Mouse (Mus musculus): ENCODE measurements at regions not wholly inside any gene's neighbourhood (a gene's known extent, or its start where the extent isn't known, plus 50 kb on each side); places are given as distances from the start of the nearest gene placed in this dataset.
"Not testable (repeated sequence)": the region's sequence is repeated elsewhere in the genome, so short reads cannot be mapped to it uniquely, and the experiment has no call there.

DNA sequence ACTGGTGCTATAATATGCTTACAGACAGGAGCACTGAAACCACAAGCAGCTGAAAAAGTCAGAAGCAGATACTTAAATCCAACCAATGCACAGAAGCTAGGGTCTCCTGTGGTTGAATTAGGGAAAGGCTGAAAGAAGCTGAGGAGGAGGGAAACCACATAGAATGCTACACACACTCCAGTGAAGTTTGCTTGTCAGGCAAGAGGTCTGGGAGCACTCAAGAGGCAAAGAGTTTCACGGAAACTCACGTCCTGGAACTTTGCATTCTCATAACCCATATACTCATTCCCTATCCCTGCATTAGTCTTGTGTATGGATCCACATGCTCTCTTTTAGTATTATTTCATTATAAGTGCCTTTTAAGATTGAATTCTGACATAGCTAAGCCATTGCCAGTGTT, 1316.7 kb upstream of the Tacstd2 start:
- H3K36me3 ChIP-seq (ENCODE audit: control insufficient read depth, insufficient read depth) = no peaks in the 10 kb centered on the region
- no peaks in the 10 kb centered on the region for H3K27me3 ChIP-seq (ENCODE audit: control insufficient read depth, insufficient read depth, insufficient read length)
- no peak overlapping the region for H3K4me3 ChIP-seq (ENCODE audit: insufficient read depth, poor library complexity, severe bottlenecking)
- no peaks in the 10 kb centered on the region for H3K79me3 ChIP-seq (ENCODE audit: low read depth)
- H3ac ChIP-seq (ENCODE audit: control insufficient read depth, insufficient read length, low read depth) = no peak overlapping the region
- no peak for TF ChIP-seq MYOG (IDR thresholded peaks at IDR 0.05; ENCODE audit: control insufficient read depth, extremely low read depth, insufficient read length)
- TF ChIP-seq CTCF (IDR thresholded peaks at IDR 0.05; ENCODE audit: control insufficient read depth, insufficient read depth, insufficient read length) = no peak
- no peak for TF ChIP-seq USF1 (IDR thresholded peaks at IDR 0.05; ENCODE audit: low read depth)
- no peak for TF ChIP-seq FOSL1 (IDR thresholded peaks at IDR 0.05; ENCODE audit: insufficient read depth, low read length, poor library complexity, severe bottlenecking)
- no peak for TF ChIP-seq MYOD1 (IDR thresholded peaks at IDR 0.05; ENCODE audit: control insufficient read depth, insufficient read length, low read depth)
- no peaks in the 10 kb centered on the region for H3K79me2 ChIP-seq (ENCODE audit: control insufficient read depth, insufficient read depth)

GRCm38 (mm10) chr6:68835186-68835585, 1299.6 kb upstream of the Tacstd2 start:
- no peaks in the 10 kb centered on the region for H3K36me3 ChIP-seq (ENCODE audit: control insufficient read depth, insufficient read depth)
- TF ChIP-seq MYOG (IDR thresholded peaks at IDR 0.05; ENCODE audit: control insufficient read depth, extremely low read depth, insufficient read length) (no peak), MAX (IDR thresholded peaks at IDR 0.05) (no peak), FOSL1 (IDR thresholded peaks at IDR 0.05; ENCODE audit: insufficient read depth, low read length, poor library complexity, severe bottlenecking) (no peak), CEBPB (IDR thresholded peaks at IDR 0.05; ENCODE audit: low read depth) (no peak), USF1 (IDR thresholded peaks at IDR 0.05; ENCODE audit: low read depth) (no peak), MYOD1 (IDR thresholded peaks at IDR 0.05; ENCODE audit: control insufficient read depth, insufficient read length, low read depth) (no peak), CTCF (IDR thresholded peaks at IDR 0.05; ENCODE audit: control insufficient read depth, insufficient read depth, insufficient read length) (no peak)
- H3K4me3 ChIP-seq (ENCODE audit: insufficient read depth, poor library complexity, severe bottlenecking) = no peak overlapping the region
- no peak overlapping the region for H3ac ChIP-seq (ENCODE audit: control insufficient read depth, insufficient read length, low read depth)
- no peaks in the 10 kb centered on the region for H3K79me3 ChIP-seq (ENCODE audit: low read depth)
- H3K79me2 ChIP-seq (ENCODE audit: control insufficient read depth, insufficient read depth) = no peaks in the 10 kb centered on the region
- no peaks in the 10 kb centered on the region for H3K27me3 ChIP-seq (ENCODE audit: control insufficient read depth, insufficient read depth, insufficient read length)

DNA sequence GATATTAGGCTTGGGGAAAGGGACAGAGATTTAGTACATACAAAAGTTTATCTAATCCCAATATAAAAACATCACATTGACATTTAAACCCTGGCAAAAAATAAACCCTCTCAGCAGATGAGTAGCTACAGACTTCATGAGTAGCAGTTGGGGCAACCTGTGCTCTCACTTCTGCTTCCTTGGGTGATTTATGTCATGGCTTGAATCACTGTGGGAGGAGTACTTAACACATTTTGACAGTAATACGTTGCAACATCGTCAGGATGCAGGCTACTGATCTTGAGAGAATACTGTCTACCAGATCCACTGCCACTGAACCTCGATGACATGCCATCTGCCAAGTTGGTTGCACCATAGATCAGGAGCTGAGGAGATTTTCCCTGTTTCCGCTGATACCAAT, 1299.0 kb upstream of the Tacstd2 start:
- no peaks in the 10 kb centered on the region for H3K79me3 ChIP-seq (ENCODE audit: low read depth)
- no peaks in the 10 kb centered on the region for H3K36me3 ChIP-seq (ENCODE audit: control insufficient read depth, insufficient read depth)
- no peaks in the 10 kb centered on the region for H3K27me3 ChIP-seq (ENCODE audit: control insufficient read depth, insufficient read depth, insufficient read length)
- no peaks in the 10 kb centered on the region for H3K79me2 ChIP-seq (ENCODE audit: control insufficient read depth, insufficient read depth)
- no peak overlapping the region for H3ac ChIP-seq (ENCODE audit: control insufficient read depth, insufficient read length, low read depth)
- TF ChIP-seq CEBPB (IDR thresholded peaks at IDR 0.05; ENCODE audit: low read depth) = no peak
- no peak for TF ChIP-seq USF1 (IDR thresholded peaks at IDR 0.05; ENCODE audit: low read depth)
- no peak for TF ChIP-seq CTCF (IDR thresholded peaks at IDR 0.05; ENCODE audit: control insufficient read depth, insufficient read depth, insufficient read length)
- H3K4me3 ChIP-seq (ENCODE audit: insufficient read depth, poor library complexity, severe bottlenecking) = no peak overlapping the region

DNA sequence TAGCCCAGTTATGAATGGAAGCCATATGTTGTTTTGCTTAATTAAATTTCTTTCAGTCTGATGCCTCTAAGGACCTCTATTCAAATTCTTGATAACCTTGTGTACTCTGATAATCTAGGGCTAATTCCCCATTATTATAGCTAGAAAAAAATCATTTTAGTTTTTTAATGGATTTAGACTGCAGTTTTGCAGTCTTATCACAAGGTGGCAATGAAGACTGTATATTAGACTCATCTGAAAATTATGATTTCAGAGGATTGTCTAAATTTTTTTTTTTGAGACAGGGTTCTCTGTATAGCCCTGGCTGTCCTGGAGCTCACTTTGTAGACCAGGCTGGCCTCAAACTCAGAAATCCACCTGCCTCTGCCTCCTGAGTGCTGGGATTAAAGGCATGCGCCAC, 1292.9 kb upstream of the Tacstd2 start:
- not testable (repeated sequence) for H3K79me2 ChIP-seq (ENCODE audit: control insufficient read depth, insufficient read depth); H3K27me3 ChIP-seq (ENCODE audit: control insufficient read depth, insufficient read depth, insufficient read length); H3K79me3 ChIP-seq (ENCODE audit: low read depth)

GRCm38 (mm10) chr6:68813346-68813745, 1277.8 kb upstream of the Tacstd2 start:
- Histone ChIP-seq H3K36me3 (ENCODE audit: control insufficient read depth, insufficient read depth) (no peaks in the 10 kb centered on the region), H3K79me3 (ENCODE audit: low read depth) (no peaks in the 10 kb centered on the region), H3K79me2 (ENCODE audit: control insufficient read depth, insufficient read depth) (no peaks in the 10 kb centered on the region), H3ac (ENCODE audit: control insufficient read depth, insufficient read length, low read depth) (no peak overlapping the region), H3K27me3 (ENCODE audit: control insufficient read depth, insufficient read depth, insufficient read length) (no peaks in the 10 kb centered on the region), H3K4me3 (ENCODE audit: insufficient read depth, poor library complexity, severe bottlenecking) (no peak overlapping the region)
- TF ChIP-seq MYOG (IDR thresholded peaks at IDR 0.05; ENCODE audit: control insufficient read depth, extremely low read depth, insufficient read length) (no peak), CEBPB (IDR thresholded peaks at IDR 0.05; ENCODE audit: low read depth) (no peak), MAX (IDR thresholded peaks at IDR 0.05) (no peak), FOSL1 (IDR thresholded peaks at IDR 0.05; ENCODE audit: insufficient read depth, low read length, poor library complexity, severe bottlenecking) (no peak)

More for the DNA sequence above, 1292.9 kb upstream of the Tacstd2 start:
- not testable (repeated sequence) for H3K36me3 ChIP-seq (ENCODE audit: control insufficient read depth, insufficient read depth); H3ac ChIP-seq (ENCODE audit: control insufficient read depth, insufficient read length, low read depth); H3K4me3 ChIP-seq (ENCODE audit: insufficient read depth, poor library complexity, severe bottlenecking)

DNA sequence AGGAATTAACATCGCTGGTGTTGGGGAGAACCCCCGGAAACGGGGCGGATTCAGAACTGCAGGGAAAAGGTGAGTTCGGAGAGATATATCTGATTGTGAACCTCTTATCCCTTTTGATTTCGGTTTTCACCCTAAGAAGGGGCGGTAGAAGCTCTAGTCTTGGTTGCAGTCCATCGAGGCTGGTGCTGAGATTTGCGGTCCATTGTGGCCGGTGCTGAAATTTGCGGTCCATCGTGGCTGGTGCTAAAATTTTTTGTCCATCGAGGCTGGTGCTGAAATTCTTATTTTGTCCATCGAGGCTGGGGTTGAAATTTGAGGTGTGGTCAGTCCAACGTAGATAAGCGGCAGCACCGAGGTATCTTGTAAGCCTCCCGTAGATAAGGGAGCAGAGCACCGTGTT, 1263.6 kb upstream of the Tacstd2 start:
- not testable (repeated sequence) for H3ac ChIP-seq (ENCODE audit: control insufficient read depth, insufficient read length, low read depth); H3K27me3 ChIP-seq (ENCODE audit: control insufficient read depth, insufficient read depth, insufficient read length); H3K79me2 ChIP-seq (ENCODE audit: control insufficient read depth, insufficient read depth); H3K36me3 ChIP-seq (ENCODE audit: control insufficient read depth, insufficient read depth); H3K4me3 ChIP-seq (ENCODE audit: insufficient read depth, poor library complexity, severe bottlenecking); H3K79me3 ChIP-seq (ENCODE audit: low read depth)

GRCm38 (mm10) chr6:68771507-68771906, 1235.9 kb upstream of the Tacstd2 start:
- no peak overlapping the region for H3ac ChIP-seq (ENCODE audit: control insufficient read depth, insufficient read length, low read depth)
- TF ChIP-seq FOSL1 (IDR thresholded peaks at IDR 0.05; ENCODE audit: insufficient read depth, low read length, poor library complexity, severe bottlenecking) (no peak), USF1 (IDR thresholded peaks at IDR 0.05; ENCODE audit: low read depth) (no peak), MYOG (IDR thresholded peaks at IDR 0.05; ENCODE audit: control insufficient read depth, extremely low read depth, insufficient read length) (no peak), CTCF (IDR thresholded peaks at IDR 0.05; ENCODE audit: control insufficient read depth, insufficient read depth, insufficient read length) (no peak), MYOD1 (IDR thresholded peaks at IDR 0.05; ENCODE audit: control insufficient read depth, insufficient read length, low read depth) (no peak), MAX (IDR thresholded peaks at IDR 0.05) (no peak), CEBPB (IDR thresholded peaks at IDR 0.05; ENCODE audit: low read depth) (no peak)
- no peaks in the 10 kb centered on the region for H3K79me3 ChIP-seq (ENCODE audit: low read depth)
- H3K27me3 ChIP-seq (ENCODE audit: control insufficient read depth, insufficient read depth, insufficient read length) = no peaks in the 10 kb centered on the region
- H3K36me3 ChIP-seq (ENCODE audit: control insufficient read depth, insufficient read depth) = no peaks in the 10 kb centered on the region
- H3K4me3 ChIP-seq (ENCODE audit: insufficient read depth, poor library complexity, severe bottlenecking) = no peak overlapping the region
- no peaks in the 10 kb centered on the region for H3K79me2 ChIP-seq (ENCODE audit: control insufficient read depth, insufficient read depth)

Data from C2C12 (cell line).